Mouse (Mus musculus) myocyte (in vitro differentiated cells): ENCODE data around the gene Tuba1b. TPM values are rescaled to one million over a fixed set of nuclear protein-coding genes. Genes with fewer than 3 reads are reported as not detected.

Experiments
- H3K27me3 ChIP-seq: one replicate; pipeline ENCODE4 v1.6.1; 2011; ENCODE audit not compliant: control insufficient read depth, insufficient read depth, insufficient read length
- H3K36me3 ChIP-seq: one replicate; pipeline ENCODE4 v1.6.1; 2011; ENCODE audit not compliant: control insufficient read depth, insufficient read depth
- H3K4me2 ChIP-seq: one replicate; pipeline ENCODE4 v1.6.1; 2011; ENCODE audit warnings: low read depth, control low read depth
- H3K4me3 ChIP-seq: one replicate; pipeline ENCODE4 v1.5.1; 2011; ENCODE audit warnings: mild to moderate bottlenecking, control low read depth, moderate library complexity
- H3K79me2 ChIP-seq: one replicate; pipeline ENCODE4 v1.6.1; 2011; ENCODE audit not compliant: control insufficient read depth, insufficient read depth
- H3ac ChIP-seq: one replicate; pipeline ENCODE4 v1.6.1; 2011; ENCODE audit not compliant: control insufficient read depth, insufficient read length
- CEBPB ChIP-seq: IDR thresholded peaks from 2 replicates; pipeline ENCODE4 v1.6.1; 2011; ENCODE audit warnings: mild to moderate bottlenecking, moderate library complexity; ENCODE audit not compliant: poor library complexity, insufficient read depth, severe bottlenecking
- E2F4 ChIP-seq: IDR thresholded peaks from one replicate; pipeline ENCODE4 v1.6.1; 2011; ENCODE audit warnings: mild to moderate bottlenecking, control low read depth, moderate library complexity; ENCODE audit not compliant: insufficient read depth
- MAX ChIP-seq: IDR thresholded peaks from one replicate; pipeline ENCODE4 v1.6.1; 2011; ENCODE audit warnings: low read depth, mild to moderate bottlenecking, control low read depth
- MYOD1 ChIP-seq, 3 experiments: IDR thresholded peaks; one replicate each; pipeline ENCODE4 v1.6.1; 2011; ENCODE audit warnings: control low read depth in 2 of 3, low read depth in 2 of 3, mild to moderate bottlenecking in 2 of 3, moderate library complexity in 1 of 3; ENCODE audit not compliant: insufficient read length in 2 of 3, control insufficient read depth in 1 of 3
- MYOG ChIP-seq, 3 experiments: IDR thresholded peaks; one replicate each; pipeline ENCODE4 v1.6.1; 2011; ENCODE audit warnings: control low read depth in 2 of 3, low read depth in 2 of 3, mild to moderate bottlenecking in 2 of 3; ENCODE audit not compliant: insufficient read length in 2 of 3, control insufficient read depth in 1 of 3, insufficient read depth in 1 of 3
- POLR2A ChIP-seq: IDR thresholded peaks from one replicate; pipeline ENCODE4 v1.6.1; 2011; ENCODE audit warnings: low read depth, mild to moderate bottlenecking, control low read depth, moderate library complexity; ENCODE audit not compliant: insufficient read length
- POLR2AphosphoS2 ChIP-seq: IDR thresholded peaks from one replicate; pipeline ENCODE4 v1.6.1; 2011; ENCODE audit warnings: low read depth, control low read depth; ENCODE audit not compliant: insufficient read length
- REST ChIP-seq: IDR thresholded peaks from one replicate; pipeline ENCODE4 v1.6.1; 2011; ENCODE audit warnings: mild to moderate bottlenecking, control low read depth, moderate library complexity; ENCODE audit not compliant: insufficient read depth, insufficient read length
- SRF ChIP-seq: IDR thresholded peaks from one replicate; pipeline ENCODE4 v1.6.1; 2011; ENCODE audit warnings: low read depth; ENCODE audit not compliant: control insufficient read depth, insufficient read length
- TCF12 ChIP-seq: IDR thresholded peaks from one replicate; pipeline ENCODE4 v1.6.1; 2011; ENCODE audit warnings: mild to moderate bottlenecking, control low read depth; ENCODE audit not compliant: poor library complexity, insufficient read depth, severe bottlenecking
- TCF3 ChIP-seq: IDR thresholded peaks from one replicate; pipeline ENCODE4 v1.6.1; 2011; ENCODE audit warnings: low read depth, control low read depth; ENCODE audit not compliant: insufficient read length
- USF1 ChIP-seq: IDR thresholded peaks from one replicate; pipeline ENCODE4 v1.6.1; 2011; ENCODE audit warnings: low read depth, mild to moderate bottlenecking, control low read depth, moderate library complexity
- polyA plus RNA-seq: library from polyadenylated mRNA; unstranded; fragments of >200 nt; fragmentation: generic; extraction: Trizol; gene quantifications from one replicate; pipeline ENCODE4 v1.2.1, GENCODE M21; 2012; ENCODE audit warnings: missing spikeins

Gene Tuba1b
- polyA plus RNA-seq, 1 experiment: 2,204 TPM

- TF ChIP-seq E2F4: no peak
- peak; percentile 27 for TF ChIP-seq REST
- peak; percentile 98 for TF ChIP-seq POLR2AphosphoS2
- TF ChIP-seq MAX: no peak
- no peak for TF ChIP-seq USF1
- TF ChIP-seq MYOD1 (IDR thresholded peaks at IDR 0.05; ENCODE audit: control insufficient read depth in 1 of 3, insufficient read length in 2 of 3, low read depth in 2 of 3): no peak
- no peak for TF ChIP-seq MYOG (IDR thresholded peaks at IDR 0.05; ENCODE audit: control insufficient read depth in 1 of 3, insufficient read depth in 1 of 3, insufficient read length in 2 of 3, low read depth in 2 of 3)
- TF ChIP-seq CEBPB: no peak
- peak; percentile 77 for TF ChIP-seq POLR2A
- TF ChIP-seq SRF: no peak
- no peak for TF ChIP-seq TCF12
- TF ChIP-seq TCF3: no peak
- no peak overlapping the region for H3ac ChIP-seq
Observed at GRCm38 (mm10) chr15:98948857-98949606, 14.7 kb upstream of the Tuba1b start.

GRCm38 (mm10) chr15:98948382-98948781 lies 14.0 kb upstream of the Tuba1b start:
- Histone ChIP-seq H3K36me3 (peaks cover 24% of the 10 kb centered on the region), H3ac (no peak overlapping the region), H3K79me2 (peaks cover 24% of the 10 kb centered on the region), H3K4me3 (no peak overlapping the region), H3K4me2 (no peak overlapping the region), H3K27me3 (no peaks in the 10 kb centered on the region)
- TF ChIP-seq POLR2AphosphoS2: peak; percentile 20
- TF ChIP-seq MYOD1 (IDR thresholded peaks at IDR 0.05; ENCODE audit: control insufficient read depth in 1 of 3, insufficient read length in 2 of 3, low read depth in 2 of 3): no peak

More at GRCm38 (mm10) chr15:98948857-98949606, 14.7 kb upstream of the Tuba1b start:
- Histone ChIP-seq H3K36me3 (peaks cover 24% of the 10 kb centered on the region), H3K4me3 (no peak overlapping the region), H3K4me2 (no peak overlapping the region), H3K27me3 (no peaks in the 10 kb centered on the region), H3K79me2 (peaks cover 24% of the 10 kb centered on the region)

- Histone ChIP-seq H3K36me3 (peaks cover 24% of the 10 kb centered on the region), H3K27me3 (no peaks in the 10 kb centered on the region), H3K79me2 (peaks cover 20% of the 10 kb centered on the region), H3ac (no peak overlapping the region), H3K4me3 (no peak overlapping the region), H3K4me2 (no peak overlapping the region)
- no peak for TF ChIP-seq REST
- TF ChIP-seq TCF3: no peak
- TF ChIP-seq MYOG (IDR thresholded peaks at IDR 0.05; ENCODE audit: control insufficient read depth in 1 of 3, insufficient read depth in 1 of 3, insufficient read length in 2 of 3, low read depth in 2 of 3): no peak
- no peak for TF ChIP-seq CEBPB
- TF ChIP-seq POLR2AphosphoS2: peak; percentile 96
Observed at GRCm38 (mm10) chr15:98947884-98948283, 13.5 kb upstream of the Tuba1b start.

DNA sequence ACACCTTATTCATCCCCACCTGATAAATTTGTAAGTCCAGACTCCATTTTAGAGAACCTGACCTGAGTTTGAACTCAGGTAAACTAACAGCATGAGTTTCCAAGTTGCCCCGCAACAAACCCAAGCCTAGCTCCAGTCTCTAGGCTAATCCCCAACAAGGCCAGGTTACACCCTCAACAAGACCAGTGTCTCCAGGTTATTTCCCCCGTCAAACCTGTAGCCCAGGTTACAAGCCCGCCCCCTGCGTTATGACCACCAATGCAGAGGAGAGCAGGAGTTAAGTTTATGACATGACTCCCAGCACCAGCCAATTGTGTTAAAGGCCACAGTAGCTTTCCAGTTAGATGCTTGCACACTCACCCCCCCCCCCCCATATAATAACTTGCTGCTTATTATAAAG lies 8.8 kb upstream of the Tuba1b start:
- no peak overlapping the region for H3K4me3 ChIP-seq
- TF ChIP-seq REST: no peak
- TF ChIP-seq TCF3: no peak
- TF ChIP-seq E2F4: no peak
- TF ChIP-seq SRF: no peak
- TF ChIP-seq MYOG (IDR thresholded peaks at IDR 0.05; ENCODE audit: control insufficient read depth in 1 of 3, insufficient read depth in 1 of 3, insufficient read length in 2 of 3, low read depth in 2 of 3): no peak
- no peak for TF ChIP-seq CEBPB
- no peak overlapping the region for H3ac ChIP-seq
- no peaks in the 10 kb centered on the region for H3K36me3 ChIP-seq
- H3K79me2 ChIP-seq: no peaks in the 10 kb centered on the region
- H3K27me3 ChIP-seq: no peaks in the 10 kb centered on the region
- no peak overlapping the region for H3K4me2 ChIP-seq

- no peaks in the 10 kb centered on the region for H3K36me3 ChIP-seq
- no peaks in the 10 kb centered on the region for H3K27me3 ChIP-seq
- H3K4me3 ChIP-seq: no peak overlapping the region
- no peak overlapping the region for H3K4me2 ChIP-seq
- TF ChIP-seq USF1: no peak
- no peak for TF ChIP-seq MYOD1 (IDR thresholded peaks at IDR 0.05; ENCODE audit: control insufficient read depth in 1 of 3, insufficient read length in 2 of 3, low read depth in 2 of 3)
- TF ChIP-seq E2F4: no peak
- H3ac ChIP-seq: no peak overlapping the region
- no peaks in the 10 kb centered on the region for H3K79me2 ChIP-seq
Observed at GRCm38 (mm10) chr15:98942081-98942480, 7.7 kb upstream of the Tuba1b start.
